Mouse (Mus musculus): ENCODE measurements around the gene Gpr55.

Gpr55 gene

GRCm38 (mm10) chr1:85957942-85958619 is 2.7 kb downstream of the Gpr55 start:
- no peak for DNase-seq (ENCODE audit: low spot score)

- no peak for DNase-seq (ENCODE audit: low spot score)
Measured at GRCm38 (mm10) chr1:85957290-85957689, 3.5 kb downstream of the Gpr55 start.

- DNase-seq (ENCODE audit: low spot score) = no peak
Measured at GRCm38 (mm10) chr1:85955150-85955549, 5.7 kb downstream of the Gpr55 start.

GRCm38 (mm10) chr1:85949085-85949684 is 11.6 kb downstream of the Gpr55 start:
- DNase-seq (ENCODE audit: low spot score) = no peak

GRCm38 (mm10) chr1:85942318-85942717 is 18.5 kb downstream of the Gpr55 start:
- no peak for DNase-seq (ENCODE audit: low spot score)

GRCm38 (mm10) chr1:85937323-85937722 is 23.5 kb downstream of the Gpr55 start:
- DNase-seq (ENCODE audit: low spot score) = no peak

- no peak for DNase-seq (ENCODE audit: low spot score)
Measured at GRCm38 (mm10) chr1:85936265-85936664, 24.5 kb downstream of the Gpr55 start.

- no peak for DNase-seq (ENCODE audit: low spot score)
Measured at GRCm38 (mm10) chr1:85935148-85935852, 25.5 kb downstream of the Gpr55 start.

- DNase-seq (ENCODE audit: low spot score) = no peak
Measured at GRCm38 (mm10) chr1:85934560-85934959, 26.2 kb downstream of the Gpr55 start.

- DNase-seq (ENCODE audit: low spot score) = no peak
Measured at GRCm38 (mm10) chr1:85933631-85934465, 27.0 kb downstream of the Gpr55 start.

GRCm38 (mm10) chr1:85933226-85933625 is 27.6 kb downstream of the Gpr55 start:
- DNase-seq (ENCODE audit: low spot score) = no peak

- no peak for DNase-seq (ENCODE audit: low spot score)
Measured at GRCm38 (mm10) chr1:85931170-85931569, 29.6 kb downstream of the Gpr55 start.

- no peak for DNase-seq (ENCODE audit: low spot score)
Measured at GRCm38 (mm10) chr1:85929406-85929805, 31.4 kb downstream of the Gpr55 start.

- DNase-seq (ENCODE audit: low spot score) = no peak
Measured at GRCm38 (mm10) chr1:85928688-85929065, 32.1 kb downstream of the Gpr55 start.

- DNase-seq (ENCODE audit: low spot score) = no peak
Measured at GRCm38 (mm10) chr1:85928057-85928687, 32.6 kb downstream of the Gpr55 start, which contains the start of gene 4933407L21Rik. Gene 4933407L21Rik (plus strand): TSS chr1:85928483.

GRCm38 (mm10) chr1:85925183-85925582 is 35.6 kb downstream of the Gpr55 start:
- DNase-seq (ENCODE audit: low spot score) = no peak

GRCm38 (mm10) chr1:85922865-85923211 is 38.0 kb downstream of the Gpr55 start:
- DNase-seq (ENCODE audit: low spot score) = no peak

GRCm38 (mm10) chr1:85922127-85922864 is 38.5 kb downstream of the Gpr55 start:
- DNase-seq (ENCODE audit: low spot score) = no peak

GRCm38 (mm10) chr1:85921725-85922124 is 39.1 kb downstream of the Gpr55 start:
- DNase-seq (ENCODE audit: low spot score) = no peak

- DNase-seq (ENCODE audit: low spot score) = no peak
Measured at GRCm38 (mm10) chr1:85919621-85920020, 41.2 kb downstream of the Gpr55 start.

GRCm38 (mm10) chr1:85916830-85917450 is 43.9 kb downstream of the Gpr55 start:
- no peak for DNase-seq (ENCODE audit: low spot score)
